Mouse (Mus musculus): Measurements from ENCODE around the gene Mypn.

Mypn gene

DNA sequence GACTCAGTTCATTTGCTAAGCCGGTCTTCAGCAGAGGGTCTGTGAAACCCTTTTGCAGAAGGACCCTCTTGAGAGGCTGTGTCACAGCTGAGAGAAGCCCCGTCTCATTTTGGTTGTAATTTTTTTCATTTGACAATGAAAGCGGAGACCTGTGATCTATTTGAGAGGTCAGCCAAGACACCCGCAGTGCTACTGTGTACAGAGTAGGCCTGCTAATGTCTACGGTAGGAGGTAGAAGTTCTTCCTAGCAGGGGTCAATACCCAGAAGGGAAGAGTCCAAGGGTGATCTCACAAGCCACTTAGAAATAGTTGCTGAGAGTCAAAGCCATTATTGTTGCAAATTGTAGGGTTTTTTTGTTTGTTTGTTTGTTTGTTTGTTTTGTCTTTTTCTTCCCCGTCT is 49.5 kb downstream of the Mypn start:
- DNase-seq, result peak; percentile 78

DNA sequence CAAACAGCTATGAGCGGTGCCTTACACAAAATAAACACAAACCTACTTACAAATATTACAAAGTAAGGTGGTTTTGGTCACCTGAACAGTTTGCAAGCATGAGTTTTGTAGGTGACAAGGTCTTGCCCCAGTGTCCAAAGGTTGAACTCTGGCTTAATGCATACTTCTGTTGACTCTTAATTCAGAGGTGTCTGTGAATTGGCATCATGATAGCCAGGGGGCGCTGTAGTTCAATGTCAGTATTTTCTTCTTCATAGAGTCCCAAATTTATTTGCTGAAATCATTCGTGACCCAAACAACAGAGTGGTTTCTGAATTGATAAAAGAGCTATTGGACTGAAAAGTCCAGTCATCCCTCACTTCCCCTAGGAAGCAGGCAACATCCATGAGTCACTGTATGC is 50.2 kb downstream of the Mypn start:
- DNase-seq, result peak; percentile 81

DNA sequence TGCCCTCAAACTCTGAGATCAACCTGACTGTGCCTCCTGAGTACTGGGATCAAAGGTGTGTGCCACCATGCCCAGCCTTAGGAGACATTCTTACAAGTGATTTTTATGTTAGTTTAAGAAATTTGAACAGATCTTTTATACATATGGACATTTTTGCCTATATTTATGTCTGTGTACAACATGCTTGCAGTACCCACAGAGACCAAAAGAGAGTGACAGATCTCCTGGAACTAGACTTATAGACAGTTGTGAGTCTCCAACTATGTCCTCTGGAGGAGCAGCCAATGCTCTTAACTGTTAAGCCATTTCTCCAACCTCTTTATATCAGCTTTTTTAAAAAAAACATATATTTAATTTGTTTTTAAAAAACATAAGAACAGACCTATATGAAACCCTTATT is 51.4 kb downstream of the Mypn start:
- no peak for DNase-seq

DNA sequence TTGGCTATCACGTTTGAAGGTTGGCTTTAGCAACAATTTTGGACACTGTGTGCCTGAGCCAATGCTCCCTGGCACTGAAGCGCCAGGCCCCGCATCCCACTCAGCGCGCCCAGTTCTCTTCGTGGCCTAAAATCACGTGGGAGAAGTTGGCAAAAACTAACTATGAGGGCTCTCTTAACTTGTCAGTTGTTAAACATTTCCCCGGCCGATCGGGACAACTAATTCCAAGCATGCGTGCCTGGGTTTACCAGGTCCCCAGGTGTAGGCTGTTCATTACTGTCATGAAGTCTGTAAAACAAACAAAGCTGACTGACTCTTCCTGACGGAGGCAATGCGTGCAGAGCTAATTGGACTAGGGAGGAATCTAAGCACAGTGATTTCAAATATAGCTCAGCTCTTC is 61.1 kb downstream of the Mypn start:
- peak; percentile 84 for DNase-seq

DNA sequence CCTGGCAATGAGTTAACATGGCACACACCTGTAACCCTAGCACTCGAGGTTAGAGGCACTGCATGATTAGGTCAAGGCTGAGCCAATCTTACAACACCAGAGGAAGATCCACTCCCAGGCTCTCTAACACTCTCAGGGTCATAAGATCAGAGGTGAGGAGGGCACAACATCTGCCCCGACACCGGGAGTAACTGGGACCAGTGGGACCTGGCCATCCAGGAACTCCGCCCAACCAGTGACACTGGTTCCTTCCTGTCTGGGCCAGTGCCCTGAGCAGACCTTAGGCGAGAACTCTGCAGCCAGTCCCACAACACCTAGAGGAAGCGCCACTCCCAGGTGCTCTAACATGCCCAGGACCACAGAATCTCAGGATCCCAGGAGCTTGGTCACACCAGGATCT is 67.3 kb downstream of the Mypn start:
- no peak for DNase-seq

DNA sequence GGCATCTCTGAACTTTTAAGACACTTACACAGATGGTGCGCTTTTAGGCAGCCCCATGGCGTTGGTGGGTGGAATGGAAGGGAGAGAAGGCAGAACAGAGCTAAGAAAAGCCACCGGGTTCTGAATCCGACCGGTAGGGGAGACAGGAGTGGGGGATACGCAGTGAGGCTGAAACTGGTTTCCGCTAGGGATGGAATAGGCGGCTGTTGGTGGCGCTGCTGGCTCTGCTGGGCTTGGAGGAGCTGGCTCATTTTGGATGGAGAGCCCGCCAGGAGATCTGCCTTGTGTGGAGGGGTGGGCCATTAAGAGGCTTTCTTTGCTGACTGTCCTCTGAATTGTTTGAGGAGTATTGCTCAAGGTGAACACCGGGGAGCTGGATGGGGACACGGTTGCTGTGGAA is 68.1 kb downstream of the Mypn start:
- no peak for DNase-seq

DNA sequence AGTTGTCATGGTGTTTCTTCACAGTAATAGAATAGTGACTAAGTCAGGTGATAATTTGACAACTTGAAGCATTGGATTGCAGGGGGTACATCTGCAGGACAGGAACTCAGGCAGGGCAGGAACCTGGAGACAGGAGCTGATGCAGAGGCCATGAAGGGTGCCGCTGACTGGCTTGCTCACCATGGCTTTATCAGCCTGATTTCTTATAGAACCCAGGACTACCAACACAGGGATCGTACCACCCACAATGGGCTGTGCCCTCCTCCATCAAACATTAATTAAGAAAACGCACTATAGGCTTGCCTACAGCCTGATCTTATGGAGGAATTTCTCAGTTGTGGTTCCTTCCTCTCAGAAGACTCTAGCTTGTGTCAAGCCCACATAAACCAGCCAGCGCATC is 70.4 kb downstream of the Mypn start:
- DNase-seq, result no peak

DNA sequence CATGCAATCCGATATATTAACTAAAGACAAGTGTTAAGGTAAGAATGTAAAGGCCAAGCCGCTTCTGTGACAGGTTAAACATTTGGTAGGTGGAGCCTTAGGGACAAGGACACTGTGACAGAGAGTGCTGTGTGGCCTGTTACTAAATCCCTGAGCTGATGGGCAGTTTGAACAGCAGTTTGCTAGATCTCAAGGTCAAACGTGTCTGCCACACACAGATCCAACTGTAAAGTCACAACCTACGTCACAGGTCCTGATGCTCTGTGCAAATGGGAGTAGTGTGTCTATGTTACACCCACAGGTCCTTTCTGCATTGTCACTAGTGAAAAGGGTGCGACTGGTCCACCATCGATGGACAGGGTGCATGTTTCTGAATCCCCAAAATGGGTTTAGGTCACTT is 71.4 kb downstream of the Mypn start:
- no peak for DNase-seq

DNA sequence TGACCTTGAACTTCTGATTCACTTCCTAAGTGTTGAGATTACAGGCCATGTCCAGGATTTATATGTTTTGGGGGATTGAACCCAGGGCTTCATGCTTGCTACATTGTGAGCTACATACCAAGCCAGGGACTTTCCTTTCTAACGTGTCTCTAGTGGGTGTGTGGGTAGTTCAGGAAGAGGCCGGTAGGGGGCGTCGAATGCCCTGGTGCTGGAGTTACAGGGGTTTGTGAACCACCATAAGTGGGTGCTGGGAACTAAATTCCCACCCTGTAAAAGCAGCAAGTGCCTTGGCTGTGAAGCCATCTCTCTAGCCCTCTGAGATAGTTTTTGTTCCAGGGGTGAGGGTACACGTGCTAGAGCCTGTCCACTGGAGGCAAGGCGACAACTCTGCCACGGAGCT is 73.3 kb downstream of the Mypn start:
- no peak for DNase-seq

DNA sequence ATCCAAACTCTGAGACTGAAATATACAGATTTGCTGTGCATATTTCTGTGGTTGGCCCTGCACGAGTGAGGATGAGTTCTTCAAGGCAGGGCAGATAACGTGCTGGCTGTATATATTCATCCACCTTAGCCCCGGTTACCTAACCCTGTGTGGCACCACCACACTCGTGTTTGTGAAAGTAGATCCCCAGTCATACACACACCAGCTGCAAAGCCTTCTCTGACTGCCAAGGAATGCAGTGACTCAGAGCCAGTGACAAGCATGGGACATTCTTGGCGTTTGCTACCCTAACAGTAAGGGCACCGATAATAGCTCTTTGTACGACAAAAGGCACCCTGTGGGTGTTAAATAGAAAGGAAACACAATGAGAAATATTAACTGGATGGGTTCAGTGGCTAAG is 75.5 kb downstream of the Mypn start:
- no peak for DNase-seq

DNA sequence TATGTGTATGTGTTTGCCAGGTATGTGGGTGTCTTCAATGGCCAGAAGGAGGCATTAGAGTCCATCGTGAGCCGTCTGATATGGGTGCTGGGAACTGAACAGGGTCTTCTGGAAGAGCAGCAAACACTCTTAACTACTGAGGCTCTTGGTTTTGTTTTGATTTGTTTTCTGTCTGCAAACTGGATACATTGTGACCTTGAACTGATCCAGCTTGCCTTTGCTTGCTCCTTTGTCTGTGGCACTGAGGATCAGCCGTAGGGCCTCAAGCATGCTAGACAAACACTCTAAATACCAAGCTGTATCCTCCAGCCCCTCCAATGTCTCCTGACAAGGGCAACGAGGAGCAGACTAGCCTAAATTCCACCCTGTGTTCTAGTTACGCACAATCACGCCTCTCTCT is 76.6 kb downstream of the Mypn start:
- no peak for DNase-seq

DNA sequence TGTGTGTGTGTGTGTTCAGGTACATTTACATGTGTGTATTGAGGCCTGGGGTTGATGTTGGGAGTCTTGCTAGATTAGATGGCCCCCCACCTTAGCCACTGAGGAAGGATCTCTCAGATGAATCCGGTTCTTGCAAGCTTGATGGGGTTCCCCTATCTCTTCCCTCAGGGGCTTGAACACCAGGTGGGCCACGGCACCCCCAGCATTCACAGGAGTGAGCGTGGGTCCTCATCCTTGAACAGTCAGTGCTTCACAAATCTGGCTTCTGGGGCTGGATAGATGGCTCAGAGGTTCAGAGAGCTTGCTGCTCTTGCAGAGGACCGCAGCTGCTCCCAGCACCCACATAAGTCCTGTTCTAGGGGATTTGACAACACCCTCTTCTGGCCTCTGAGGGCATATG is 77.6 kb downstream of the Mypn start:
- no peak for DNase-seq

DNA sequence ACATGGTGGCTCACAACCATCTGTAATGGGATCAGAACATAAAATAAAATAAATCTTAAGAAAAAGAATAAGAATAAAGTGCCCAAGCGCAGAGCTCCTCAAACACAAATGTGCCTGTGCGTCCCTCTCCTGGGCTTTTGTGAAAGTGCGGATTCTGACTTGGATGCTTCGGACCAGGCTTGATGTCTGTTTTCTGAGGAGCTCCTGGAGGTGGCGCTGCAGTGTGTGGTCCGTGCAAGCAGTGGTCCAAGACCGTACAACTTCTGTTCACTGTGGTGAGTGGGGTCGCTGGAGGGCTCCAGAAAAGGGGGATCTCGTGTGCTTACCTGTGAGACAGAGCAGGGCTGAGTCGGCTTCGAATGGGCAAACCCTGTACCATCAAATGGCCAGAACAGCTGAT is 78.4 kb downstream of the Mypn start:
- DNase-seq, result peak; percentile 16

DNA sequence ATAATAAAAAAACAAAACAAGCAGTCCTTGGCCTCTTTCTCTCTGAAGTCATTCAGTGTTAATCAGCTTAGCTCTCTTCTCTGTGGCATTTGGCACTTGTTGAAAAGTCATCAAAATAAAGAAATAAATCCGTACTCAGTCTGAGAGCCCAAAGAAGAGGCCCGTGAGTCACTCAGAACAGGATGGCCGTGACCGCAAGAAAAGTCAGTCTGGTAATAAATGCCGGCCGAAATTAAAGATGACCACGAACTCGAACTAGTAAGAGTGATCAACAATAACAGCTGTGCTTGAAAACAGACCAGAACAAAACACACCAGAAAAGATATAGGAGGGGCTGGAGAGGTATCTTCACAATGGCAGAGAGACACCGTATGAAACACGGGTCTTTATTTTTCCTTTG is 79.7 kb downstream of the Mypn start:
- no peak for DNase-seq

DNA sequence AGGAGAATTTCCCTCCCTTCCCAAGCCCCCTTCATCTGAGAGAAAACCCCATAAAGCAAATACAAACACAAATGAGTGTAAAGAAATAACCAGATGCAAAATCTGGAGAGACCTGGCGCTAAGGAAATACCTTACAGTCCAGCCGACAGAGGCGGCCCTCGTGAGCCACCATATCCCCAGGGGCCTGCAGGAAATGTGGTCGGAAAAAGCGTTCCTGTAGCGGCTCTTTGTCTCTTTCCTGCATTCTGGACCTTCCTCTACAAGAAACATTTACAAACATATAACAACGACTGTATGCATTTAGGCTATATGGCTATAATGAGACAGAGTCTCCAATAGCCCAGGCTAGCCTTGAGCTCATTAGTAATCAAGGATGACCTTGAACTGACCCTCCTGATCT is 80.6 kb downstream of the Mypn start:
- no peak for DNase-seq

DNA sequence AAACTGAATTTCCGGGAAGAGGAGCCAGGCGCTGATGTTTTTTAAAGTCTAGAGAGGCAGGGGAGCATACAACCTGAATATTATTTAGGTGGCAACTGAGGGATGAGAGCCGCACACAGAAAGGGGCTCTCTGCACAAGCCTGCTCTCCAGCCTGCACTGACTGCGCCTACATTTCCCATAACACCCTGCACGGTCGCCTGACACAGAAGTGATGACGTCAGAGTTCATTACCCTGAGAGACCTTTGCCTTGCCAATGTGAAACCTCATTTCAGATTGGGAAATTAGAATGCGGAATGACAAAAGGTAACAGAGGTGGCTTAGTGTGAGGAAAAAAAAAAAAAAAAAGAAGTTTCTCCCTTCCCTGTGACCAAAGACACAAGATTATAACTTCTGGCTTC is 81.2 kb downstream of the Mypn start:
- DNase-seq, result peak; percentile 82

DNA sequence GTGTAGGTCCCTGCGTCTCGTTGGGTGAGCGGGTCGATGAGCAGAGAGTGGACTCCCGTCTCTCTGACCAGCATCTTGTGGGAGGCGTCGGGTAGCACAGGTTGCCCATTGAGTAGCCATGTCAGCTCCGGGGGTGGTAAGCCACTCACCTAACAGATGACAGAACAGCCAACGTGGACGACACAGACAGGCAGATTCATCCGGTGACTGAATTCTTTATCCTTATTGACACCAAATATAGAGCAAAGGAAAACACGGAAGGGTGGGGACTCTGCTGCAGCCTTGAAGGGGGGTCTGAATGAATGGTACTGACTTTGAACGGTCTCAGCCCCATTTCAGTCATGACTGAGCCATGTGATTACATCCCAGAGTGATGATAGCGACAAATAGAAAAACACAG is 81.8 kb downstream of the Mypn start:
- no peak for DNase-seq

DNA sequence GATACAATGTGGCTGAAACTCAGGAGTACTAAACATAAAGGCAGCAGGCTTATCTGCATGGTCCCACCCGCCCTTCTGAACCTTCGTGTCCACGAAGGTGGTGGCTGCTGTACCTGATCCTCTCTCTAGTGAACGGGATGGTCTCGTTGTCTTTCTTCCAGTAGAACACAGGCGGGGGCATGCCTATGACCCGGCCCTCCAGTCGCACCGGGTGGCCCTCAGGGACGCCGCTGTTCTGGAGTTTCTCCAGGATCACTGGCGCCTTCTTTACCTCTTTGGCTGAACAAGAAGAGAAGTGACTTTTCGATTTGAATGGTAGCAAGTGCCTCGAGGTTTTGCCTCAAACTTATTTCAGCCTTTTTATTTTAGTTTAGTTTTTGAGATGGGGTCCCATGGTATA is 83.8 kb downstream of the Mypn start:
- no peak for DNase-seq

DNA sequence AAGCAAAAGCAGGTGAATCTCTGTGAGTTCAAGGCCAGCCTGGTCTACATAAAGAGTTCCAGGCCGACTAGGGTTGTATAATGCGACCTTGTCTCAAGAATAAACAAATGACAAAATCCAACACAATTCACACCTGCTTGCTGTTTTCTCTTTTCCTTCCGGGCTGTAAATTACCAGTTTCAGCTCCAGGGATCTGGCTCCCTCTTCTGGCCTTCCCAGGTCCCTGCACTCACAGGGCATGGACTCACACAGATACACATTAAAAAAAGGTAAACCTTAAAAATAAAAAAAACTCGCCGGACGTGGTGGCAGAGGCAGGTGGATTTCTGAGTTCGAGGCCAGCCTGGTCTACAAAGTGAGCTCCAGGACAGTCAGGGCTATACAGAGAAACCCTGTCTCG is 86.2 kb downstream of the Mypn start:
- no peak for DNase-seq

DNA sequence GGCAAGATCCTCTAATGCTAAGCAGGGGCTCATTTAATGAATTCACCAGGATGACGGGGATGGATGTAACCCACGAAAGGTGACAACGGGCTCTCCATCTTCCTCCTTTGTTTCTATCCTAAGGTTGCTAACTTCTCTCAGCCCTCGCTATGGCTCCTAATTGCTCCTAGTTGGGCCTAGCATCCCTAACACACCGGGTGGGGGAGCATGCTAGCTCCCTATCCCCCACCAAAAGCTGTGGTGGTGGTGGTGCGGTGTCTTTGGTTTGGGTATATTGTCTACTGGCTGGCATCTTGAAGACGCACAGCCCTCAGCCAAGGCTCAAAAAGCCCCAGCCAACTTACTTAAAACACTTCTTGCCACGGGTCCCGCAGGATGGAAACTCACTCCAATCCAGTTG is 87.4 kb downstream of the Mypn start:
- no peak for DNase-seq

DNA sequence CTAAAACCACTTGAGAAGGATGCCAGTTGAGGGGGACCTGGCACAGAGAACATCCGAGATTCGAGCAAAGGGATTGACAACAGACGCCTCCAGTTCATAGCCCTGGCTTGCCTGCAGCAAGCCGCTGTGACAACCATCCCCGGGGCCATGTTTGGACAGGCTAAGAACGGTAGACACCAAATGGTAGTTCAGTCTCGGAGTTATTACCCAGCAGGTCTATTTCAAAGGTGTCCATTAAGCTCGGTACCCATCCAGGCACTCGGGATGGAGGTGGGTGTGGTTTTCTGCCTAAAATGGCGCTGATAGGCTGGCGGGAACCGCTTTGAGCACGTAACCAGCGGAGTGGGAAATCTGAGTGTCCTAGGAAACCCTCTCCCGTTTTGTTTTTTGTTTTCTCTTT is 87.9 kb downstream of the Mypn start:
- no peak for DNase-seq

DNA sequence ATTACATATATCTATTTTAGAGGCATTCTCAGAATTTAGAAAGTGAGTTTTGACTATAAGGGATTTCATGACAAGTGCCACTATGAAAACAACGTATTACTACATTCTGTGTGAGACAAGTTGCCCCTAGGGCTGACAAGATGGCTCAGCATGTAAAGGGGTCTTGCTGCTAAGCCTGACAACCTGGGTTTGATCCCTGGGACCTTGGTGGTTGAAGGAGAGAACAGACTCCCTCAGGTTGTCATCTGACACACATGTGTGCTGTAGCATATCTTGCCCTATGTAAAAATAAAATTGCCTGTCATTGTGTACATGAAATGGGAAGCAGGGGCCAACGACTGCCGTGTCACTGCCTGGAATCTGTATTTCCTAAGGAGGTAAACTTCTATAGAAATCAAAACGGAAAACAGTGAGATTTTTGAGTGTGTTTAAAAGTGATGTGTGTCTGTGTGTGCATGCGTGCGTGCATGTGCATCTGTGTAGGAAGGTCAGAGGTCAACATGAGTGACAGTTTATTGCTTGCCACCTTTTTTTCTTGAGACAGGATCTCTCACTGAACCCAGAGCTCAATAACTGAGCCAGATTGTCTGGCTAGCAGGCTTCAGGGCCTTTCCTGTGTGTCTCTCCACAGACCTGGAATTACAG is 89.9 kb downstream of the Mypn start:
- DNase-seq, result no peak

DNA sequence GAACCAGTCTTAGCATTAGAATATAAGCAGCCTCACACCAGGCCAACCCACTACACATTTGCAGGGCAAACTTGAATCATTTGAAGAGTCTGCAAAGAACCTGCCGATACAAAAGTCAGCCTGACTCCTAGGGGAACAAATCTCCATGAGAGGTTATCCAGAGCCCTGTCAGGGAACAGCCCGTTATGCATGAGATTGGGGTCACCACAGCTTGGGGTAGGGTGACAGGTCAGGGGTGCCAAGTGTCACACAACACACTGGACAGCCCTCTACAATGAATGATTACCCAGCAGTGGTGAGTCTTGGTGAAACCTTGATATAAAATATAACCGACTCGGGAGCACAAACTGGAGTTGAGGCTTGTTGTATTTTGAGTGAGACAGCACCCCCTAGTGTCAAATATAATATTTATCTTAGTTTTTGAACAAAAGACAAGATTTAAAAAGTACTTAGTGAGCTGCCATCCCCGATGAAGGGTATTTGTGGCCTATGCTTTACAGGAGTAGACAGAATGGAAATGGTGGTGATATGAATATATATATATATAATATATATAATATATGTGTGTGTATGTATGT is 90.6 kb downstream of the Mypn start:
- DNase-seq, result peak; percentile 42

DNA sequence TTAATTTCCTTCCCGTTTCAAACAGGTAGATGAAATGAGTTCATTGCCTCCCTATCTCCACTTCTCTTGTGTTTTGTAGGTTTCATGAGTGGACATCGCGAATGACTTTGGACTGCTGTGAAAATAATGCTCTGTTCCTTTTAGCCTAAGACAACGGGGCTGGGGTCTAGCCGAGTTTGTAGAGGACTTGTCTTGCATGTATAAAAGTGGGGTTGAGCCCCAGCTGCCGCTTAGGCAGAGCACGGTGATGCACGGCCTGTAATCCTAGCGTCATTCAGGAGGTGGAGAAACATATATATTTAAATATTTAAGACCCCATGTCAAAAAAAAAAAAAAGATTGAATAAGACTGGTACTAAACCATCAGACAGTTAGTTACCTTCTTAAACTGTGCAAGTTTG is 103.1 kb downstream of the Mypn start:
- DNase-seq, result no peak

DNA sequence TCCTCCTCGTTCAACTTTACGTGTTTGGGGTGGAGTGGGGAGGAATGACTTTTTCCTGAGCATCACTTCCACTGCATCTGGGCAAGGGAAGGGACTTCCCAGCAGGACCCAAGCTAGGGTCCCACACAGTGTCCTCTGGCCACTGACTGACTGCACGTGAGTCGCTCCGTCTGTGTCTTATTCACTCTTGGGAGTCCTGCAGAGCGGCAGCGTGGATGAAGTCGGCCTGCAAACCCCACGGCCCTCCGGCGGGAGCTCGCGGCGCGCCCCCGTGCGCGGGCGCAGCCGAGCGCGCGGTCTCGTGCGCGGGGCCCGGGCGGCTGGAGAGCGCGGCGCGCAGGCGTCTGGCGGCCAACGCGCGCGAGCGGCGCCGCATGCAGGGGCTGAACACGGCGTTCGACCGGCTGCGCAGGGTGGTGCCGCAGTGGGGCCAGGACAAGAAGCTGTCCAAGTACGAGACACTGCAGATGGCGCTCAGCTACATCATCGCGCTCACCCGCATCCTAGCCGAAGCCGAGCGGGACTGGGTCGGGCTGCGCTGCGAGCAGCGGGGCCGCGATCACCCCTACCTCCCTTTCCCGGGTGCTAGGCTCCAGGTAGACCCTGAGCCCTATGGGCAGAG is 103.7 kb downstream of the Mypn start:
- DNase-seq, result no peak
